Mouse (Mus musculus) bone marrow, adult 2 months (tissue): Measurements from ENCODE around the gene Prss12.

Source experiments
- CTCF ChIP-seq: fragments of 200-500 bp; IDR thresholded peaks from 2 replicates; pipeline ENCODE4 v1.5.1; 2011; ENCODE audit warnings: low read length, control low read depth; ENCODE audit not compliant: control insufficient read depth, insufficient read depth
- POLR2A ChIP-seq: fragments of 200-500 bp; IDR thresholded peaks from 2 replicates; pipeline ENCODE4 v1.6.1; 2011; ENCODE audit warnings: low read depth, mild to moderate bottlenecking, control low read depth, low read length, borderline replicate concordance; ENCODE audit not compliant: control insufficient read depth

- TF ChIP-seq POLR2A (no peak), CTCF (no peak)
These were observed 103.8 kb downstream of the Prss12 start for GRCm38 (mm10) chr3:123550487-123550886.
